Mouse (Mus musculus): ENCODE data around the gene Tex35.

Gene Tex35

GRCm38 (mm10) chr1:157081076-157081804 lies 27.2 kb downstream of the Tex35 start:
- no peak for DNase-seq (ENCODE audit: low read depth, low spot score)

GRCm38 (mm10) chr1:157080071-157080470 lies 28.4 kb downstream of the Tex35 start:
- DNase-seq (ENCODE audit: low read depth, low spot score): no peak

GRCm38 (mm10) chr1:157079384-157080025 lies 29.0 kb downstream of the Tex35 start:
- DNase-seq (ENCODE audit: low read depth, low spot score): no peak

GRCm38 (mm10) chr1:157076781-157077705 lies 31.4 kb downstream of the Tex35 start:
- peak; percentile 68 for DNase-seq (ENCODE audit: low read depth, low spot score)

- DNase-seq (ENCODE audit: low read depth, low spot score): peak; percentile 61
Observed at GRCm38 (mm10) chr1:157076257-157076656, 32.2 kb downstream of the Tex35 start.

GRCm38 (mm10) chr1:157074937-157075336 lies 33.5 kb downstream of the Tex35 start:
- DNase-seq (ENCODE audit: low read depth, low spot score): no peak

GRCm38 (mm10) chr1:157074371-157074770 lies 34.1 kb downstream of the Tex35 start:
- no peak for DNase-seq (ENCODE audit: low read depth, low spot score)

- DNase-seq (ENCODE audit: low read depth, low spot score): no peak
Observed at GRCm38 (mm10) chr1:157073592-157073991, 34.9 kb downstream of the Tex35 start.

GRCm38 (mm10) chr1:157069181-157069828 lies 39.2 kb downstream of the Tex35 start:
- no peak for DNase-seq (ENCODE audit: low read depth, low spot score)

GRCm38 (mm10) chr1:157068316-157068715 lies 40.2 kb downstream of the Tex35 start:
- DNase-seq (ENCODE audit: low read depth, low spot score): no peak

GRCm38 (mm10) chr1:157065819-157066730 lies 42.4 kb downstream of the Tex35 start:
- DNase-seq (ENCODE audit: low read depth, low spot score): no peak

- no peak for DNase-seq (ENCODE audit: low read depth, low spot score)
Observed at GRCm38 (mm10) chr1:157063318-157064115, 45.0 kb downstream of the Tex35 start.

GRCm38 (mm10) chr1:157062445-157062825 lies 46.0 kb downstream of the Tex35 start:
- no peak for DNase-seq (ENCODE audit: low read depth, low spot score)

GRCm38 (mm10) chr1:157061800-157062444 lies 46.6 kb downstream of the Tex35 start:
- DNase-seq (ENCODE audit: low read depth, low spot score): no peak

- DNase-seq (ENCODE audit: low read depth, low spot score): no peak
Observed at GRCm38 (mm10) chr1:157061170-157061569, 47.3 kb downstream of the Tex35 start.

- no peak for DNase-seq (ENCODE audit: low read depth, low spot score)
Observed at GRCm38 (mm10) chr1:157060441-157061135, 47.9 kb downstream of the Tex35 start.

GRCm38 (mm10) chr1:157055901-157056300 lies 52.6 kb downstream of the Tex35 start:
- no peak for DNase-seq (ENCODE audit: low read depth, low spot score)

GRCm38 (mm10) chr1:157055288-157055831 lies 53.1 kb downstream of the Tex35 start:
- DNase-seq (ENCODE audit: low read depth, low spot score): no peak
